Mouse (Mus musculus): ENCODE measurements around the gene Cyth1.
A peak's percentile ranks its signal among the peaks of the same experiment; 100 is the strongest.

Cyth1 gene

DNA sequence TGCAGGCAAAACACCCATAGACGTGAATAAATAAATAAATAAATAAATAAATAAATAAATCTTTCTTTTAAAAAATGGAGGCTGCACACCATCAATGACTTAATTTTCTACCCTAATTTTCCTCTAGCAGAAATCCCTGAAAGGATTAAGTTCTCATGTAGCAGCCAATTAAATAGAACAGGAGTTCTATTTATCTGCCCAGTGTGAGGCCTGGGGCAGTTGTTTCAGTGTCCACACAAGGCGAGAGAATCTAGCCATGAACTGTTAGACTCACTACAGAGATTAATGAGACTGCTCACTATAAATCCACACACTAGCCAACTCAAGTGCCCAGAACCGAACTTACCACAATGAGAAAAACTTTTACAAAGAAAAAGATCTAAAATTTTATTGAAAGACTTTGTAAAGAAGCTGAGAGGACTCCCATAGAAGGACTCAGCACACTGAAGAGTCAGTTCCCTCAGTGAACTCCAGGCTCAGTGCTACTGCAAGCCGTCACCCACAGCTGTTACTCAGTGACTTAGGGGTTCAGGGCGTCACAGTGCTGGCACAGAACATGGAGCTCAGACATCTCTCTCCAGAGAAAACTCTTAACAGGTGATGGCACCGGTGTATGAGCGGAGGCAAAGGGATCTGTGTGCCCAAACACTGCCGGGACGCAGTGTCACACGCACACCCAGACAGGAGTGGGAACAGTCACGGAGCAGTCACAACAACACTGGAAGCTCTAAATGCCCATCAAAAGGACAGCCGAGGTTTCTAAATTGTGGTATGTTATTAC, 23.1 kb downstream of the Cyth1 start:
- no peak for DNase-seq (ENCODE audit: low read depth, low spot score)

DNA sequence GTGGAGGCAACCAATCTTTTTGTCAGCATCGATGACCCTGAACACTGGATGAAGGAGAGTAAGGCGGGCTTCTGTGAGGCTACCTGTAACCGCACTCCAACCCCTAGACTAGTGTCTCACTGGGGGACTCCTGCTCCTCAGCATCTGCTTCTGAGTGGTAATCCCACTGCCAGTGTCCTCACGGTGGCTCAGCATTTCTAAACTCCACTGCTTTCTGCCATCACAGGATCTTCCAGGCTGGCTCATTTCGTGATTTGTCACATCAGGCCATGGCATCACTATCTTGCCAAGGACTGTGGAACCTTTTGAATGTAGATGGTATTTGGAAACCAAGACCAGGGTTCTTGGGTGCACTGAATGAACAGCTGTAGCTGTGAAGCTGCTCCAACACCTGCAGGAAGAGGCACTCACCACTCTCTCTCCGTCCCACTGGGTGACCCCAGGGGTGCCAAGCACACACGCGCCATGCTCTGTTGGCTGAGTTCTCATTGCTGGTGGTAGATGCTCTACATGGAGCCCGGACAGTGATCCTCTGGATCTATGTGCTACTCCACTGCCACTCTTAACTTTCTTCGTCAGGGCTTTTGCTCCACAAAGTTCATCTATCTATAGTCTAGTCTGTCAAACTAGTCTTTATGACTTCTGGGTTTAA, 24.9 kb downstream of the Cyth1 start:
- no peak for DNase-seq (ENCODE audit: low read depth, low spot score)

DNA sequence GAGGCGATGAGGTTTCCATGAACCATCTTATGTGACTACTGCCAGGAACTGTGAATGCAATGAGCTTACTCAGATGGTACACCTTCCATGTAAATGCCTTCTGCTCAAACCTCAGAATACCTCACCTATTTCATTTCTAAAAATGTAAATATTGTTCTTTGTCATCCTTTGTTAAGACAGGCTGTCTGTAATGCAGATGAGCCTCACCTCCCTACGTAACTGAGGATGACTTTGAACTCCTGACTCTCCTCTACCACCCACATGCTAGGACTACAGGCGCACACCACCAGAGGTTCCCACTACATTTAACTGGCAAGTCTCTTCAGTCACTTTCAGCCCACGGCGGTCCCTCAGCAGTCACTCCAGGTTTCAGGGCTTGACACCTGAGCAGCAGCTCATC, 25.5 kb downstream of the Cyth1 start:
- no peak for DNase-seq (ENCODE audit: low read depth, low spot score)

DNA sequence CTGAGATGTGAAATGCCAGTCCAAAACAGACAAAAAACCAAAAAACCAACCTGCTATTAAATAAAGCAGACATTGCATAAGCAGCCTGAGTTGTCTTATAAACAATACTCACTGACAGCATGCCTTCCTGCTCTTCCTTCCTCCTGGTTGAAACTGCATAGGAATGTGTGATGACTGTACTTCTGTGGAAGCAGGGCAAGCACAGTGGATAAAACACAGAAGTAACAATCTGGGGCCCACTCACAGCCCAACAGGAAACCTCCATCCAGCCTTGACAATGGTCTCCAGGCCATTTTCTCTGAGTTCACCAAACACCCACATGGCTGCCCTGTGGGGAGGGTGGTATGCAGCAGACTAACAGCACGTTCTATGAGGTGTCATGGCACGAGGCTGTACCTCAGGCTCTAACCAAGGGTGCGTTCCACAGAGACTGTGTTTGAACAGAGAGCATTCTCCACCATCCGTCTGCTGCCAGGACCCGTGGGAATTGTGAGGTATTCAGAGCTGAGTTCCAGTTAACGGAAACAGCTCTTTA, 26.0 kb downstream of the Cyth1 start:
- no peak for DNase-seq (ENCODE audit: low read depth, low spot score)

DNA sequence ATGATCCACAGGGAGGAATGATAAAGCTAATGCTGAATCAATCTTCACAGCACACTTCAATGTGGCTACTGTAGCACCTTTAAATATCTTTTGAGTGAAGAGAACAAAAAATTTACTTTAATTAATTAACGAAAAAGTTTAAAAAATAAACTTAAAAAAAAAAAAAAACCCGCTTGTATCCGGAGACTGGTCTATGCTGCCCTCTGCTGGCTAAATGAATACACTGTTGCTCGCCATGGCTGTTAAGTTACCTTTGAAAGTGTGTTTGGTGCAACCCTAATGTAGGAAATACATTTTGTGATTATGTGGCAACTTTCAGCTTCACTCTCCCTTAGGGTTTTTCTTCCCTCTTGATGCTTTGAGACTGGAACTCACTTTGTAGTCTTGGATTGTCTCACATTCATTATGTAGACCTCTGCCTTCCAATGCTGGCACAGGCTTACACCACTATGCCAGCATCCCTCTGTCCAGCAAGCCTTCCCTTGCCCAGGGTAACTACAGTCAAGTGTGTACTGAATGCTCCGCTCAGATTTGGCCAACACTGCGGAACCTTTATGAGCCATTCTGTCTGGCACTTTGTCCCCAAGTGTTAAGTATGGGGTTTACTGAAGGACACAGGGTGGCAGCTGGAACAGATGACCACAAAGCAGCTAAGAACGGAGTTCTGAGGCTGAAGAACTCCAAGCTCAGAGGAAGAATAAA, 27.7 kb downstream of the Cyth1 start:
- peak; percentile 17 for DNase-seq (ENCODE audit: low read depth, low spot score)

DNA sequence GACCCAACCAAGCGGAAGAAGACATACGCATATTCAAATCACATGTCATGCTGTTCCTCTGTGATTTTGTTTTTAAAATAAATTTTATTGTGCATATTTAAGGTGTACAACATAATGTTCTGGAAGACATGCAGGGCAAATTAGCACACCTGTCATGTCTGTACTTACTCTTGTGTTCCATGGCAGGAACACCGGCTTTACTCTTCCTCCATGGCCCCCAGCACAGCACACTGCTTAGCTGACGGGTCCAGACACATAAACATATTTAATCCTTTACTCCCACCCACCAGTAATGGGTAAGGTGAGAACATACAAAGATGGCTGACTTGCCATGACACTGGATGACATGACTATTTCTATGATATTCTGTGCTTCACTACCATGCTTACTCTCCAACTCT, 29.3 kb downstream of the Cyth1 start:
- DNase-seq (ENCODE audit: low read depth, low spot score): no peak

DNA sequence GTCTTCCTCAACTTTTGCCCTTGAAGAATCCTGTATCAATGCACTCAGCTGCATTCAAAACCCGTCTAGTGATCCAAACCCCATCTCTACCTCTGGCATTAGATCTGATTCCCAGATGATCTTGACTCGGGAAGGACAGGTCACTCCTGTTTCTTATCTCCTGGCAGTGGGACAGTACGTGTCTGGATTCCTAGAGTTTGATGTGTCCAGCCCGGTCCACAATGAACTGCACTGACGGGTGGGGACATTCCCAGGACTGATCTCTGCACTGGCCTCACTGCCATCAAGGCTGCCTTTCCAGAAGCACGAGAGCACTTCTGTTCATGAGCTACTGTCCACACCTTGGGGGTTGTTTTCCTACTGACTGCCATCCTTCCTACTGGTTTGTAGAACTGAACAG, 31.9 kb downstream of the Cyth1 start:
- DNase-seq (ENCODE audit: low read depth, low spot score): no peak

DNA sequence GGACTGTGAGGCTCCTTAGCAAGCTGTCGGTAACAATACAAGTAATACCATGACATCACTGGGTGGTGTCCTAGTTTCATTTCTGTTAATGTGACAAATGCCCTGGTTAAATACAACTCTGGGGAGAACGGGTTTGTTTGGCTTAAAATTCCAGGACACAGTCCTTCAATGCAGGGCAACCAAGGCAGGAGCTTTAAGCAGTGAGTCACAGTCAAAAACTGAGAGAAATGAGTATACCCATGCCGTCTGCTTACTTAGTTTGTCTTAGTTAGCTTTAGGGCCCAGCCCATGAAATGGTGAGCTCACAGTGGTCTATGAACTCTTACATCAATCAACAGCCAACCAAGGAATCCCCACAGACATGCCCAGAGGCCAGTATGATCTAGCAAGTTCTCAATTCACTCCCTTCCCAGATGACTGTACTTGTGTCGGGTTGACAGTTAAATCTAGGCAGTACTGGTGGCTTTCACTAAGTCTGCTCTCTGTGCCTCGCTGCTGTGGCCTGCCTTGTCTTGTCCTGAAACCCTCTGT, 32.4 kb downstream of the Cyth1 start:
- DNase-seq (ENCODE audit: low read depth, low spot score): no peak

DNA sequence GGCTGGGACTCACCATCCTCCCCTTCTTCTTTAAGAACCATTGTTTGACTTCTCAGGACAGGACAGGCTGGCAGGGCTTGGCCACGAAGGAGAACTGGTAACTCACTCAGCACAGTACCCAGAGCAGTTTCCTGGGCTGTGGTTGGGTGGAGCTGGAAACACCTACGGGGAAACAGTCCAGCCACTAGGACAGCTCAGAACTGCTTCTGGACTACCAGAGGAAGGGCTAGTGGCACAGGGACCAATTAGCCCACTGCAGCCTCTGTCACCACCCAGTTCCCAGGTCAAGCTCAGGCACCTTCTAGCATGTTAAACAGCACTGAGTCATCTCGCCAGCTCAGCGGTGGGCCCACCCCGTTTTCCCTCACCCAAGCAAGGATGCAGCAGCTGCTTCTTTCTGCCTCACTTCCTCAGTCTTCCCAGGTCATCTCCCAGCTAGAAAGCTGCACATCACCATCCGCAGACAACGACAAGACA, 35.7 kb downstream of the Cyth1 start:
- no peak for DNase-seq (ENCODE audit: low read depth, low spot score)

DNA sequence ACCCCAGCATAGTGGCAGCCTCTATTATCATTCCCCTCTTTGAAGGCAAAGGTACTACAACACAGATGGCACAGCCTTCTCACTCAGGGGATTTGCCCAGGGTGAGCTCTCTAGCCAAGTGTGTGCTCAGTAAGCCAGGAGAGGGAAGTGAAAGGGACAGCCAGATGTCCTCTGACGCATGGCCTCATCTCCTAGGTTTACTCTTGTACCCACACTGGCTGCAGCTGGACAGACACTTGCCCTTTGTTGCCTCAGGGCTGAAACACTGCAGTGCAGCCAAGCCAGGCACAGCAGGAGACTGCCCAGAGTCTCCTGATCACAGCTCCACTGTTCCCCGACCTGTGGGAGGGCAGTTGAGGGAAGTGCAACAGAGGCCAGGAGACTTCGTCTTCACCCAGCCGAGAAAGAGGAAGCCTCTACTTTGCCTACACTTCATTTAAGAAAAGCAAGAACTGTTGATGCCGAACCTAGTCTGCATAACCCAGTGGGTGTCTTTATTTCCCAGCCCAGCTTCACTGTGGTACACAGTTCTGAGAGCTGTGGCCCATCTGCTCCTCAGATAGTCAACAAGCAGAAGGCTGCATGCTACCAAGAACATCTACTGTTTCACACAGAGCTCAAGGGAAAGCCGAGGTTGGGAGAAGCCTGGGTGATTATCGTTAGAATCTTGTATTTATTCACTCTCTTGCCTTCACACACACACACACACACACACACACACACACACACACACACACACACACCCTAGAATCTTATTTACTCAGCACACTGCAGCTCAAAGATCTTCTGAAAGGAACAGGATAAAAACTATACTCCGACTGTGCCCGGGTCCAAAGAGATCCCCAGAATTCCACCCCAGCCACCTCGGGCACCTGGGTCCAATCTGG, 36.4 kb downstream of the Cyth1 start:
- DNase-seq (ENCODE audit: low read depth, low spot score): no peak

DNA sequence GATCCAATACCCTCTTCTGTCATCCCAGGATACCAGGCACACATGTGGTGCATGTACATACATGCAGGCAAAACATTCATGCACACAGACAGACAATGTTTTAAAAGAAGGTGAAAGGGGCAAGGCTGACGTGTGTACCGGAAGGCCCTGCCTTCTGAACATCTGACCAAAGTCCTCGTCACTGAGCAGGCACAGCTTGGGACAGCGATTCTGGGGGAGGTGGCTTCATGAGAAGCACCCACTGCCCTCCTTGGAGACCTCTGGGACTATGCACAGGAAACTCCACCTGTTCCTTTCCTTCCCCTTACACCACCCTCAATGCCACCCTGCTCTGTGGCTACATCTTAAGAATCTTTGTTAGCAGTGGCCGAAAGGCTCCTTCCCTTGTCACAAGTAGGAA, 37.4 kb downstream of the Cyth1 start:
- no peak for DNase-seq (ENCODE audit: low read depth, low spot score)

DNA sequence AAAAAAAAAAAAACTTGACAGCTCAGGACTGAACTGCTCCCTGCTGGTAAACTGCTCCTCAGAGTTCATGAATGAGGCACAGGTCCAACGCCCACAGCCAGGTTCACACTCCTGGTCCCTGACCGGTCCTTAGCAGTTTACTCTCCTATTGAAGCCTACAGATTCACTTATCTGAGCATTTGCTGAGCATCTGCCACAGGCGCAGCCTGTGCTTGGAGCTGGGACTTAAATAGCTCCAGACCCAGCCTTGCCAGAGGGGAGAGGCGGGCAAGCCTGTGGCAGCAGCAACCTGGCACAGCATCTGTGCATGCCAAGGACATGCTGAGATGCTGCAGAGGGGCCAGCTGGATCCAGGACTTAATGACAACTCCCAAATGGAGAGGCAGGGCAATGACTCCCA, 38.3 kb downstream of the Cyth1 start:
- DNase-seq (ENCODE audit: low read depth, low spot score): no peak

DNA sequence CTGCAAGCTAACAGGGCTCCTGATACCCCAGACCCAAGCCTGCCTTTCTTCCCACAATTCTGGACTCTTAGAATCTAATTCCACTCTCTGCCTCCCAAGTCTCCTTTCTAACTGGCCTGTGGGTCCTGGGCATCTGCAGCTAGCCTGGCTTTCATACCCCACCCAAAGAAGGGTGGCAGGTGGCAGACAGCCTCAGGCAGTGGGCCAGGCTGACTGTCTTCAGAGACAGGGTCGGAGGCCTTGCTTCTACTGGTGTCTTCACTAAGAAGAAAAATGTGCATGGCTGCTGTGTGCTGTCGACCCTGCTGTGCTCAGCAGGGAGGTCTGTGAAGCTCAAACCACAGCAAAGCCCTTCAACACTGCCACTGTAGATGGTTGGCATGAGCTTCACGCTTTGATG, 39.0 kb downstream of the Cyth1 start:
- no peak for DNase-seq (ENCODE audit: low read depth, low spot score)

DNA sequence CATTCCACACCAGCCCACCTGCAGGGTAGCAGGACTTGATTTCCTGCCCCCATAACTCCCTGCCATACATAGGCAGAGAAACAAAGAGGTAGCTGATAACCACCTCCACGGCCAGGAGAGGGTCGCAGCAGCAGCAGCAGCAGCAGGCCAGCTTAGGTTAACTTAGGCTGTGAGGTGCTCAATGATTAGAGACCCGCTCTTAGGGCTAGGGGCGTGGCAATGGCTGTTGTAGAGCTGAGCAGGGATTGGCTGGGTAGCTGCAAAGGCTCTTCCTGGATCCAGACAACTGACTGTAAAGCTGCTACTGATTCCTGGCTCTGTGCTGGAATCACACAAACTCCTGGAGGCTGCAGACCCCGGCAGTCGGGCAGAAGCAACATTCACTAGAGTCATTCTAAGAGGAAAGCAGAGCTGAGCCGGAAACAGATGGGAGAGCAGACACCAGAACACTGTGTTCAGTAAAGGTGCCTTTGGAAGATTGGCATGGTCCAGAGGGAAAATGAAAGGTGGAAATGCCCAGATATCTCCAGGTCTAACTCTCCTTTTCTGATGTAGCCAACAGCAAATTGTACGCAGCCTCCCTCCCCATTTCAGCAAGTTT, 39.6 kb downstream of the Cyth1 start:
- DNase-seq (ENCODE audit: low read depth, low spot score): no peak

DNA sequence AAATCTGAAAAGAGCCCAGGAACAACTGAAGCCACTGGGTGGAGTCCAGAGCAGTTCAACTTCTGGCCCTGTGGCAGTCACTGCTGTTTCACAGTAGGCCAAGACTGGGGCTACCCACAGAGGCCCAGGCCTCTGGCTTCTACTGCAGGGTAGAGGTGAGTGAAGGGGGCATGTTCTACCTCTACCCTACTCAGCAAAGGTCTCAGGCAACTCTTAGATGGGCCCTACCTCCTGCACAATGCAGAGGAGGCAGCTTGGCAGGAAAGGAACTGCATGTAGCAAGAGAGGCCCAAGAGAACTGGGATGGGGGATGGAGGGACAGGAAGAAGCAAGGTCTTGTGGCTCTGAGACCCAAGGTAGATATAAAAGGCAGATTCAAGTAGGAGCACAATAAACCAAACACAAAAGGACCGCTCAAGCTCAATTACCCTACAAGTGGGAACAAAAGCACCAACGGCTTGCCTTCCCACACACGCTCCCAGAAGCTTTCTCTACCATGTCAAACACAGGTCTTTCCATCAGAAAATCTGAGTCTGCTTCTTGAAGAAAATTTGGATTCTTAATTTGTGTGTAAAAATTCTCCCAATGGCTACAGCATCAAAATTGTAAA, 40.9 kb downstream of the Cyth1 start:
- DNase-seq (ENCODE audit: low read depth, low spot score): no peak

DNA sequence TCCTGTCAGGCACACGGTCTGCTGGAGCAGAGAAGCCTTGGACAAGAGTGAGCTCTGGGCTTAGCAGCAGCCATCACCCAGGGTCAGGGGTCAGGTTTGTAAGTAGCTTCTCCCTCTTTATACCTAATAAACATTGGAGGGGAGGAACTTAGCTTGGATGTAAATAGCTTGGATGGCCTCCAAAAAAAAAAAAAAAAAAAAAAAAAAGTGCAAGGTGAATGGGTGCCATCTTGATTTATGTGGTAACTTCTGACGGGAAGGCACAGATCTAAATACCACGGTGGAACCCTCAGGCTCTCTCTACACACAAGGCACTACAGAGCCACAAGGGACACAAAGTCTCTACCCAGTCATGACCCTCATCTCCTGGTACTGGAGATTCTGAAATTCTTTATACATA, 42.1 kb downstream of the Cyth1 start:
- DNase-seq (ENCODE audit: low read depth, low spot score): no peak

DNA sequence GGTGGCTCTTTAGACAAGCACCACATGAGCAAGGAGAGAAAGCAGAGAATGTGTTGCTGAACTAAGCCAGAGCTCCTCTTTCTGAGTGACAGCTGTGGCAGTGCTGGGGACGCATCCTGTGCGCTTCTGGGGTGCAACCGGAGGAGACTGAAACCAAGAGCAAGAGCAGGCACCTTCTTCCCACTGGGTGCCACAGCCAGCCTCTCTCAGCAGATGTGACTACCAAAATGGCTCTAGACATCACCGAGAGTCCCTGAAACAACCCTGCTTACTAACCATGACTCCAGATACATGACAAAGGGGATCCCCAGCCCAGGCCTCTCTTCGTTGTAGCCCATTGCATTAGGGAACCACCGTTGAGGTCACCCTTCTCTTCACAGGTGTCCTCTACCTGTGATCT, 44.9 kb downstream of the Cyth1 start:
- DNase-seq (ENCODE audit: low read depth, low spot score): no peak

DNA sequence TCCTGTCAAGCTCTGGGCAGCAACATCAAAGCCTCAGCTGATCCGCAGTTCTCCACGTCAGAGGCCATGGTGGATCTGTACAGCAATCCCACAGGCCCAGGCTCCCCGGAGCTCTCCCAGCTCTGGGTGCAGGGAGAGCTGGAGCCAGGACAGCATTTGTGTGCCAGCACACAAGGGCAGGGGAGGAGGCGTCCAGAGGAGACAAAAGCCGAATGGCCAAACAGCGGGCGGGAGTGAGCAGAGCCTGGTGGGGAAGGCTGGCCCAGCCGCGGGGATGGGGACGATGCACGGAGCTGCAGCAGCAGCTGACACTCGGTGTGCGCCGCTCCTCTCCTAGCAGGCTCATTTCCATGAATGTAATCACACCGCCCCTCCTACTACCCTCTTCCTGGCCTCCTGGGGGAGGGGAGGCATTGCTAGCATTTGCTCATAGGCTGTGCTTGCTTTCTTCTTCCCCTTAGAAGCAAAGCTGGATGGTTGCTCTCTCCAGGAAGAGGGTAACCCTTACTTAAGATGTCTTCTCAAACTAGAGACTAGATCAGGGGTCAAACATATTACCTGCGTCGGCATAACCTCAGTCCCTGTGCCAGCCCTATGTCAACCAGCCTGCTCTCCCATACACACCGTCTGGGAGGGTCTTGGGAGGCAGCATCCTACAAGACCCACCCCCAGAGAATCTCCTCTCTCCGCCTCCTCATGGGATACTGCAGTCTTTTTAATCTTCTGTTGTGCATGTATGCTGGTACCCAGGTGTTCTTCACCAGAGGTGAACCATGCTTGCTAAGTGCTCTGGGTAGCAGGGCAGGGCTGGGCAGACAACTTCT, 45.8 kb downstream of the Cyth1 start:
- DNase-seq (ENCODE audit: low read depth, low spot score): no peak

DNA sequence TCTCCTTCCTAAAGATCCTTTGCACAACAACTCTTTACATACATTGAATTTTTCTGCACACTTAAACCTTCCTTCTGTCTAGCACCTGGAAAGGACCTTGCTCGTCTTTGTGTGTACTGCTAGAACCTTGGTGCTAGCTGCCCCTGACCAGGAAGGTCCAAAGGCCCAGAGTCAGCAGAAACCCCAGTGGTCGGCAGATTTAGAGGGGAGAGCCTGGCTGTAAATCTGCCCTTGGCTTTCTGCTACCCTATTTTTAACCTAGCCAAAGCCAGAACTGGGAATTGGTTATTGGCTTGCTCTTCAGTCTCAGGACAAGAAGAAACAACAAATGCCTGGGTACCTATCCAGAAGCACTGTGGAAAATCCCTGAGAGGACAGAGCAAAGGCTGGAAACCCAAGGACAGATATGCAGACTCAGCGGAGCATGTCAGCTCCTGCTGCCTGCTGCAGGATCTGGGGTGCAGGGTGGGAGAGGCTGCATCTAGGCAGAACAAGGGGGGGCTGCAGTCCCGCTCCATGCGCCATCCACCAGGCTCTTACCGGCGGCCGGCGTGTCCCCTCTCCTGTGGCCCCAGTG, 46.5 kb downstream of the Cyth1 start:
- no peak for DNase-seq (ENCODE audit: low read depth, low spot score)

Data from c-Kit-negative CD71-positive TER-119-positive erythroid progenitor cells, embryonic 14.5 days (primary cell).